In the genomic region with DNA sequence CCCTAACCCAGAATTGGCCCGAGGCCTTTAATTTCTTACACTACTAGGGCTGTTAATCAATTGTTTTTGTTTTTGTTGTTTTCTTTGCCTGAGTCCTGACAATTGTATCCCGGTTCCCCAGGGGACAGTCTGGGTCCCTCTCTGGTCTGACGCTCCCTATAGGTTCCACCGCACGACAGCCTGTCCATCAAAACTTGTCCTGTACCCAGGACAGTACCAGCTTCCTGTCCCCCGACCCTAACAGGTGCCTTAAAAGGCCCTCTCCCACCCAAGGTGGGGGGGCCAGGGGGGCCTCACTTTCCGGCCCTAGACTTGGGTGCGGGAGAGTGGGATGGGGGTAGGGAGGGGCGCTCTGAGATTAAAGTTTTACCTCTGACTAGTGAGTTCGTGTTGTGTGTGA, we compare ENCODE assay signal across 9 mouse cellular contexts. TPM values are rescaled to one million over a fixed set of nuclear protein-coding genes. Genes with fewer than 3 reads are reported as not detected.
DNase-seq lines count a peak whose midpoint lies in the region; ATAC-seq and TF ChIP-seq lines count a peak whose summit lies in the region.
"Had no signal": no experiment of that assay in that cellular context is flagged by ENCODE, and none has a peak within 500 bp of the region (broad histone marks: within the 10 kb centered on the region; RNA-seq: fewer than 3 reads in every experiment).

No protein-coding gene starts in this region.

- H3K4me1 ChIP-seq in heart, postnatal 0 days (ENCODE audit: control insufficient read depth, insufficient read depth), result peaks cover 30% of the 10 kb centered on the region
- peaks cover 6% of the 10 kb centered on the region; the same call in 1 of the 2 replicates for H3K4me1 ChIP-seq in bone marrow, adult 2 months (ENCODE audit: control insufficient read depth, insufficient read depth, low read length)
- H3K4me1 ChIP-seq in hindbrain, embryonic 12.5 days, result peaks cover 56% of the 10 kb centered on the region
- peaks cover 77% of the 10 kb centered on the region for H3K4me1 ChIP-seq in midbrain, embryonic 13.5 days (replicated peaks)

- peak overlapping the region; percentile 97 for H3K27ac ChIP-seq in heart, postnatal 0 days (ENCODE audit: low read depth)
- peak overlapping the region; percentile 98 for H3K27ac ChIP-seq in bone marrow, adult 2 months (ENCODE audit: control insufficient read depth, insufficient read depth, low read depth, low read length, poor library complexity)
- peak overlapping the region; percentile 92 for H3K27ac ChIP-seq in hindbrain, embryonic 12.5 days
- peak overlapping the region; percentile 89 for H3K27ac ChIP-seq in midbrain, embryonic 13.5 days

- TF ChIP-seq POLR2A in bone marrow, adult 2 months (IDR thresholded peaks at IDR 0.05; ENCODE audit: borderline replicate concordance, control insufficient read depth, low read depth, low read length), result no peak

- TF ChIP-seq CTCF in heart, postnatal 0 days (IDR thresholded peaks at IDR 0.05; ENCODE audit: low read depth), result no peak
- TF ChIP-seq CTCF in bone marrow, adult 2 months (IDR thresholded peaks at IDR 0.05; ENCODE audit: control insufficient read depth, insufficient read depth, low read length), result no peak

- no peak for TF ChIP-seq EP300 in heart, postnatal 0 days (IDR thresholded peaks at IDR 0.05; ENCODE audit: low read depth)

- H3K9ac ChIP-seq in heart, postnatal 0 days (replicated peaks; ENCODE audit: low read depth, low read length), result peak overlapping the region; percentile 79
- H3K9ac ChIP-seq in hindbrain, embryonic 12.5 days, result peak overlapping the region; percentile 71
- H3K9ac ChIP-seq in midbrain, embryonic 13.5 days (replicated peaks), result peak overlapping the region; percentile 76

- 35% methylated on average over 10 of the region's 10 CpGs for WGBS in heart, postnatal 0 days
- 33% methylated on average over 10 of the region's 10 CpGs for WGBS in bone marrow, adult 2 months
- WGBS in hindbrain, embryonic 12.5 days, result 41% methylated on average over 10 of the region's 10 CpGs
- 41% methylated on average over 10 of the region's 10 CpGs for WGBS in midbrain, embryonic 13.5 days

- H3K4me3 ChIP-seq in heart, postnatal 0 days (ENCODE audit: low read depth, low read length), result peak overlapping the region; percentile 63
- peak overlapping the region; percentile 82 for H3K4me3 ChIP-seq in bone marrow, adult 2 months (replicated peaks; ENCODE audit: control insufficient read depth, low read depth, low read length)
- peak overlapping the region; percentile 43 for H3K4me3 ChIP-seq in hindbrain, embryonic 12.5 days
- peak overlapping the region; percentile 46 for H3K4me3 ChIP-seq in midbrain, embryonic 13.5 days (replicated peaks)

- H3K9me3 ChIP-seq in heart, postnatal 0 days (replicated peaks; ENCODE audit: control insufficient read depth, low read length), result no peaks in the 10 kb centered on the region
- no peaks in the 10 kb centered on the region for H3K9me3 ChIP-seq in hindbrain, embryonic 12.5 days (replicated peaks)
- no peaks in the 10 kb centered on the region for H3K9me3 ChIP-seq in midbrain, embryonic 13.5 days

- H3K36me3 ChIP-seq in heart, postnatal 0 days (replicated peaks; ENCODE audit: control insufficient read depth, insufficient read depth, low read length), result 0 out of 2 replicates have a peak, but pooled peaks cover 4% of the 10 kb centered on the region
- peaks cover 10% of the 10 kb centered on the region for H3K36me3 ChIP-seq in hindbrain, embryonic 12.5 days
- peaks cover 21% of the 10 kb centered on the region for H3K36me3 ChIP-seq in midbrain, embryonic 13.5 days

- ATAC-seq in heart, postnatal 0 days (ENCODE audit: insufficient read depth, low read depth), result no peak
- no peak for ATAC-seq in hindbrain, embryonic 12.5 days (ENCODE audit: low FRiP score)
- ATAC-seq in midbrain, embryonic 13.5 days, result no peak
- no peak for ATAC-seq in granulocyte monocyte progenitor cell, adult 5-6 weeks (replicated peaks; ENCODE audit: poor library complexity, severe bottlenecking)

- no peaks in the 10 kb centered on the region for H3K27me3 ChIP-seq in heart, postnatal 0 days (ENCODE audit: control insufficient read depth, insufficient read depth, low read length)
- no peaks in the 10 kb centered on the region for H3K27me3 ChIP-seq in hindbrain, embryonic 12.5 days
- no peaks in the 10 kb centered on the region for H3K27me3 ChIP-seq in midbrain, embryonic 13.5 days
- H3K27me3 ChIP-seq: Patski had no signal

- peak overlapping the region; percentile 83 for H3K4me2 ChIP-seq in heart, postnatal 0 days (ENCODE audit: low read depth, low read length)
- H3K4me2 ChIP-seq in hindbrain, embryonic 12.5 days (replicated peaks), result peak overlapping the region; percentile 90
- H3K4me2 ChIP-seq in midbrain, embryonic 13.5 days (replicated peaks), result peak overlapping the region; percentile 81

- no peak for DNase-seq in heart, postnatal 0 days (ENCODE audit: low spot score)
- no peak for DNase-seq in heart, postnatal 4 days
- no peak for DNase-seq in adipocyte (ENCODE audit: low spot score)
- no peak for DNase-seq in gastrocnemius, postnatal 4 days (ENCODE audit: low spot score in 2 of 2)

RNA-seq across cellular contexts. Expression of gene Pnkp, which starts 1.9 kb away (rescaled TPM):
- total RNA-seq in heart, postnatal 0 days (2014; rRNA removed; ENCODE audit: low replicate concordance), result 43.6 and 45.9 TPM in 2 replicates
- polyA plus RNA-seq in heart, postnatal 0 days (2015; fragmentation: Nextera tagmentation; extraction: Ambion mirVana), result 24.5 and 27.2 TPM in 2 replicates
- 10 to 100 TPM; 19.6 to 19.9 TPM for total RNA-seq in heart, postnatal 4 days (2021)
- 97.5 and 261 TPM in 2 replicates for polyA plus RNA-seq in bone marrow, adult 2 months (2011; ENCODE audit: insufficient read depth, insufficient read length, low replicate concordance, missing spikeins)
- 34.7 and 35.1 TPM in 2 replicates for polyA plus RNA-seq in hindbrain, embryonic 12.5 days (2016; fragmentation: Nextera tagmentation; extraction: Ambion mirVana)
- 32.3 and 38.5 TPM in 2 replicates for polyA plus RNA-seq in midbrain, embryonic 13.5 days (2015; fragmentation: Nextera tagmentation; extraction: Ambion mirVana)
- 61.3 and 65.7 TPM in 2 replicates for total RNA-seq in granulocyte monocyte progenitor cell, adult 5-6 weeks (2014; fragmentation: Nextera tagmentation)
- total RNA-seq in granulocyte monocyte progenitor cell, adult 5-6 weeks (2017), result 51.0 and 79.6 TPM in 2 replicates
- 10 to 100 TPM; 18.6 to 20.5 TPM for total RNA-seq in gastrocnemius, postnatal 4 days (2021)

RNA-seq across cellular contexts. Expression of gene Tbc1d17, which starts 6.2 kb away (rescaled TPM):
- 43.5 and 101 TPM in 2 replicates for total RNA-seq in heart, postnatal 0 days (2014; rRNA removed; ENCODE audit: low replicate concordance)
- polyA plus RNA-seq in heart, postnatal 0 days (2015; fragmentation: Nextera tagmentation; extraction: Ambion mirVana), result 51.7 and 57.5 TPM in 2 replicates
- 10 to 100 TPM; 33.0 to 38.0 TPM for total RNA-seq in heart, postnatal 4 days (2021)
- 24.5 and 49.2 TPM in 2 replicates for polyA plus RNA-seq in bone marrow, adult 2 months (2011; ENCODE audit: insufficient read depth, insufficient read length, low replicate concordance, missing spikeins)
- polyA plus RNA-seq in hindbrain, embryonic 12.5 days (2016; fragmentation: Nextera tagmentation; extraction: Ambion mirVana), result 103 and 110 TPM in 2 replicates
- polyA plus RNA-seq in midbrain, embryonic 13.5 days (2015; fragmentation: Nextera tagmentation; extraction: Ambion mirVana), result 109 and 110 TPM in 2 replicates
- total RNA-seq in granulocyte monocyte progenitor cell, adult 5-6 weeks (2014; fragmentation: Nextera tagmentation), result 18.1 and 22.6 TPM in 2 replicates
- total RNA-seq in granulocyte monocyte progenitor cell, adult 5-6 weeks (2017), result 15.5 and 19.3 TPM in 2 replicates
- total RNA-seq in gastrocnemius, postnatal 4 days (2021), result 10 to 100 TPM; 56.5 to 63.4 TPM

RNA-seq across cellular contexts. Expression of gene Akt1s1, which starts 6.2 kb away (rescaled TPM):
- total RNA-seq in heart, postnatal 0 days (2014; rRNA removed; ENCODE audit: low replicate concordance), result 81.8 and 137 TPM in 2 replicates
- polyA plus RNA-seq in heart, postnatal 0 days (2015; fragmentation: Nextera tagmentation; extraction: Ambion mirVana), result 91.3 and 91.8 TPM in 2 replicates
- total RNA-seq in heart, postnatal 4 days (2021), result 10 to 100 TPM; 70.6 to 82.6 TPM
- 28.2 and 48.0 TPM in 2 replicates for polyA plus RNA-seq in bone marrow, adult 2 months (2011; ENCODE audit: insufficient read depth, insufficient read length, low replicate concordance, missing spikeins)
- 99.3 and 101 TPM in 2 replicates for polyA plus RNA-seq in hindbrain, embryonic 12.5 days (2016; fragmentation: Nextera tagmentation; extraction: Ambion mirVana)
- polyA plus RNA-seq in midbrain, embryonic 13.5 days (2015; fragmentation: Nextera tagmentation; extraction: Ambion mirVana), result 78.9 and 88.2 TPM in 2 replicates
- 18.2 and 25.0 TPM in 2 replicates for total RNA-seq in granulocyte monocyte progenitor cell, adult 5-6 weeks (2014; fragmentation: Nextera tagmentation)
- 22.8 and 26.5 TPM in 2 replicates for total RNA-seq in granulocyte monocyte progenitor cell, adult 5-6 weeks (2017)
- 100 to 1,000 TPM in 1 of 2 experiments, 10 to 100 TPM in 1; 92.4 to 103 TPM for total RNA-seq in gastrocnemius, postnatal 4 days (2021)

RNA-seq across cellular contexts. Expression of gene Ptov1, which starts 14.6 kb away (rescaled TPM):
- total RNA-seq in heart, postnatal 0 days (2014; rRNA removed; ENCODE audit: low replicate concordance), result 335 and 364 TPM in 2 replicates
- 246 and 248 TPM in 2 replicates for polyA plus RNA-seq in heart, postnatal 0 days (2015; fragmentation: Nextera tagmentation; extraction: Ambion mirVana)
- total RNA-seq in heart, postnatal 4 days (2021), result 100 to 1,000 TPM; 237 to 248 TPM
- 51.3 and 96.4 TPM in 2 replicates for polyA plus RNA-seq in bone marrow, adult 2 months (2011; ENCODE audit: insufficient read depth, insufficient read length, low replicate concordance, missing spikeins)
- polyA plus RNA-seq in hindbrain, embryonic 12.5 days (2016; fragmentation: Nextera tagmentation; extraction: Ambion mirVana), result 606 and 662 TPM in 2 replicates
- 524 and 584 TPM in 2 replicates for polyA plus RNA-seq in midbrain, embryonic 13.5 days (2015; fragmentation: Nextera tagmentation; extraction: Ambion mirVana)
- 67.0 and 95.4 TPM in 2 replicates for total RNA-seq in granulocyte monocyte progenitor cell, adult 5-6 weeks (2014; fragmentation: Nextera tagmentation)
- 24.4 and 32.1 TPM in 2 replicates for total RNA-seq in granulocyte monocyte progenitor cell, adult 5-6 weeks (2017)
- total RNA-seq in gastrocnemius, postnatal 4 days (2021), result 100 to 1,000 TPM; 332 to 346 TPM

RNA-seq across cellular contexts. Expression of gene Med25, which starts 37.5 kb away (rescaled TPM):
- 112 and 136 TPM in 2 replicates for total RNA-seq in heart, postnatal 0 days (2014; rRNA removed; ENCODE audit: low replicate concordance)
- polyA plus RNA-seq in heart, postnatal 0 days (2015; fragmentation: Nextera tagmentation; extraction: Ambion mirVana), result 69.0 and 73.3 TPM in 2 replicates
- total RNA-seq in heart, postnatal 4 days (2021), result 10 to 100 TPM; 74.6 to 76.3 TPM
- 14.6 and 25.4 TPM in 2 replicates for polyA plus RNA-seq in bone marrow, adult 2 months (2011; ENCODE audit: insufficient read depth, insufficient read length, low replicate concordance, missing spikeins)
- polyA plus RNA-seq in hindbrain, embryonic 12.5 days (2016; fragmentation: Nextera tagmentation; extraction: Ambion mirVana), result 153 and 155 TPM in 2 replicates
- polyA plus RNA-seq in midbrain, embryonic 13.5 days (2015; fragmentation: Nextera tagmentation; extraction: Ambion mirVana), result 151 and 162 TPM in 2 replicates
- 26.7 and 51.2 TPM in 2 replicates for total RNA-seq in granulocyte monocyte progenitor cell, adult 5-6 weeks (2014; fragmentation: Nextera tagmentation)
- 9.2 and 15.6 TPM in 2 replicates for total RNA-seq in granulocyte monocyte progenitor cell, adult 5-6 weeks (2017)
- 10 to 100 TPM; 63.8 to 67.6 TPM for total RNA-seq in gastrocnemius, postnatal 4 days (2021)
